Mouse (Mus musculus) cortical plate, adult 2 months (tissue): ENCODE measurements at regions not wholly inside any gene's neighbourhood (a gene's known extent, or its start where the extent isn't known, plus 50 kb on each side); places are given as distances from the start of the nearest gene placed in this dataset.

Experiments
- CTCF ChIP-seq: fragments of 200-500 bp; IDR thresholded peaks from 2 replicates; pipeline ENCODE4 v1.5.1; 2011; ENCODE audit warnings: mild to moderate bottlenecking, control low read depth, low read length; ENCODE audit not compliant: insufficient read depth; ENCODE audit errors: extremely low read depth
- POLR2A ChIP-seq: fragments of 200-500 bp; IDR thresholded peaks from 2 replicates; pipeline ENCODE4 v1.6.1; 2011; ENCODE audit warnings: mild to moderate bottlenecking, low read length, control low read depth; ENCODE audit not compliant: insufficient read depth; ENCODE audit errors: extremely low read depth

DNA sequence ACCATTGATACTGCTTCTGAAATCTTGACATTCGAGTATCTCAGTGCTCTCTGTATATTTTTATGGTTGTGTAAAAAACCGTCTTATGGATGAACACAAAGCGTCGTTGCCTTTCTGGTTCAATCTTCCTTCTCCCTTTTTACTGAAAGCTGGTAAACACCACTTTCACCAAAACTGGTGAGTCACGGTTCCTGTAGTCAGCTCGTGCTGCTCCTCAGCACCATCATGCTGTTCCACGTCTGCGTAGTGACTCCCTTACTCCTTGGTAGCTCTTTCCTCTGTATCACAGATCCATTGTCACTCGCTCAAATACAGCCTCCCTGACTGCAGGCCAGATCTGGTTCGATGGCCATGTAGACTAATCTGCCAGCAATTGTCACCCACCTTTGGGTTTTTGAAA, 346.2 kb upstream of the Zmiz1 start:
- TF ChIP-seq POLR2A (no peak), CTCF (no peak)
